Mouse (Mus musculus): ENCODE results near the gene Lsm4. TPM values are rescaled to one million over a fixed set of nuclear protein-coding genes. Genes with fewer than 3 reads are reported as not detected.
A peak's percentile ranks its signal among the peaks of the same experiment; 100 is the strongest.

The Lsm4 gene
- total RNA-seq, 2 experiments from 2014 or later, result 65.4 to 70.3 TPM

DNA sequence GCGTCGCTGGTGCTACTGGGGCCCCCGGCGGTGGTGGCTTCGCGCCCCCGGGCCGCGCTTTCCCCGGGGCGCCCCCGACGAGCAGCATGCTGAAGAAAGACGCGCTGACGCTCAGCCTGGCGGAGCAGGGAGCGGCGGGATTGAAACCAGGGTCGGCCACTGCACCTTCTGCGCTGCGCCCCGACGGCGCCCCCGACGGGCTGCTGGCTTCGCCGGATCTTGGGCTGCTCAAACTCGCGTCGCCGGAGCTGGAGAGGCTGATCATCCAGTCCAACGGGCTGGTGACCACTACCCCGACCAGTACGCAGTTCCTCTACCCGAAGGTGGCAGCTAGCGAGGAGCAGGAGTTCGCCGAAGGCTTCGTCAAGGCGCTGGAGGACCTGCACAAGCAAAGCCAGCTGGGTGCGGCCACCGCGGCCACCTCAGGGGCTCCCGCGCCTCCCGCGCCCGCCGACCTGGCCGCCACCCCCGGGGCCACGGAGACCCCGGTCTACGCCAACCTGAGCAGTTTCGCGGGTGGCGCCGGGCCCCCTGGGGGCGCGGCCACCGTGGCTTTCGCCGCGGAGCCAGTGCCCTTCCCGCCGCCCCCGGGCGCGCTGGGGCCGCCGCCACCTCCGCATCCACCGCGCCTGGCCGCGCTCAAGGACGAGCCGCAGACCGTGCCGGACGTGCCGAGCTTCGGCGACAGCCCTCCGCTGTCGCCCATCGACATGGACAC, 26.2 kb downstream of the Lsm4 start:
- DNase-seq (ENCODE audit: low spot score), result peak; percentile 52

DNA sequence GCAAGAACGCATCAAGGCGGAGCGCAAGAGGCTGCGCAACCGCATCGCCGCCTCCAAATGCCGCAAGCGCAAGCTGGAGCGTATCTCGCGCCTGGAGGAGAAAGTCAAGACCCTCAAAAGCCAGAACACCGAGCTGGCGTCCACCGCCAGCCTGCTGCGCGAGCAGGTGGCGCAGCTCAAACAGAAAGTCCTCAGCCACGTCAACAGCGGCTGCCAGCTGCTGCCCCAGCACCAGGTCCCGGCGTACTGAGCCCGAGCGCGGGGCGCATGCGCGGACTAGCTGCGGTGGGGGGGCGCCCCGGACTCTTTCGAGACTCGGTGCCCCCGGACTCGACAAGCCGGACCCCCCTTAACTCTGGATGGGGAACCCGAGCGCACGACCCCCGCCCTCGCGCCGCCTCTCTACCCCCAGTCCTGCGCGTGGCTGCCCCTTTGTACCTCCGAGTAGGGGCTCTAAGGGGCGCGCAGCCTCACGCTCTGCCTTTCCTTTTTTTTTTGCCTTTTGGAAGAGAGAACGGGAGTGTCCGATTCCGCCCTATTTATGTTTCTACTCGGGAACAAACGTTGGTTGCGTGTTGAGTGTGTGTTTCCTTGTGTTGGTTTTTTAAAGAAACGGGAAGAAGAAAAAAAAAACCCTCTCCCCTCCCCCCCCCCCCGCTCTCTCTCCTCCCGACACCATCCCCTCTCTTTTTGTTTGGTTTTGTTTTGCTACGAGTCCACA, 26.9 kb downstream of the Lsm4 start:
- peak; percentile 78 for DNase-seq (ENCODE audit: low spot score)

DNA sequence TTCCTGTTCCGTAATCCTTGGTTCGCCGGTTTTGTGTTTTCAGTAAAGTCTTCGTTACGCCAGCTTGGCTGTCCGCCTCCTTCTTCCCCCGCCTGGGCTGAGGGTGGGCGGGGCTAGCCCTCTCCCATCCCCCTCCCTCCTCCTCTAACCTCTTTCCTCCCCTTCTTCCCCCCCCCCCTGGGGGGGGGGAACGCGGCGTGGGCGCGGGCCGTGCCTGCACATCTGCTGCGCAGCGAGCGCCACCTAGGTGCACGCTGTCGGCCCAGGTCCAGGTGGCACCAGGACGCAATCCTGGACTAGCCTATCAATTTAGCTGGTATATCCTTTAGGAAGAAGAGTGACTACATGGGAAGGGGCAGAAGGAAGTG, 27.5 kb downstream of the Lsm4 start:
- peak; percentile 93 for DNase-seq (ENCODE audit: low spot score)

DNA sequence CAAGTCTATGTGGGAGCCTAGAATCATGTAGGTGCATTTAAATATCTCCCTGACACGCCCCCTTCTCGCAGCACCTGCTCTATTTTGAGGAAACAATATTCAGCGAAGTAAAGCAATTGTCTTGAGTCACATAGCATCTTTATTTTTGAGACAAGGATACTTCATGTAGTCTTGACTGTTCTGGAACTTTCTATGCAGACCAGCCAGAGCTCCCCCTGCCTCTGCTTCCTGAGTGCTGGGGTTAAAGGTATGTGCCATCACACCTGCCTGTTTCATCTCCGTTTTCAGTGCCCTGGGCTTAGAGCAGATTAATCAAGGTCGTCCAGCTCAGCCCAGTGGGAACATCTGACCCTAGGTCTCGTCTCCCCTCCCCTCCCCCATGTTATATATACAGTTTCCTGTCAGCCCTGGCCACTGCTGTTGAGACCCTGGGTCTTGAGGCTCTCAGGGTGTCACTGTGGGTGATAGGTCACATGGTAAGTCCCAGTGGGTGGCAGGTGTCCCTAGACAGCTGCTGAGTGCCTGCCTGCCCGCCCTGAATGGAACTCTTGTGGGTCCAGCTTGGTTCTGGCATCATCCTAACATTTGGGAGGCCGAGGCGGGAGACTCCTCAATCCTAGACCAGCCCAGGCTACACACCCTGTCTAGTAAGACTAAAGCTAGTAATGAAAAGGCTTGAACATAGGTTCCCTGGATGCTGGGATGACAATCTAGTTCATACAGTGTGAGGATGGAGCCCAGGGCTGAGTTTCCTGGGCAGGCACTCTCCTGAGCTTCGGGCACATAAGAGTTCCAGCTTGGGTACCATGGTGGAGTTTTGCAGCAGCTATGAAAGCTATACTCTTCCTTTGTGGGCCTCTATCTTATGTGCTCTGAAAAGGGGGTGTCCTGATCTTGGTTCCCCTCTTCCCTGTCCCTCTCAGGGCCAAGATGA, 28.3 kb downstream of the Lsm4 start:
- DNase-seq (ENCODE audit: low spot score), result no peak

DNA sequence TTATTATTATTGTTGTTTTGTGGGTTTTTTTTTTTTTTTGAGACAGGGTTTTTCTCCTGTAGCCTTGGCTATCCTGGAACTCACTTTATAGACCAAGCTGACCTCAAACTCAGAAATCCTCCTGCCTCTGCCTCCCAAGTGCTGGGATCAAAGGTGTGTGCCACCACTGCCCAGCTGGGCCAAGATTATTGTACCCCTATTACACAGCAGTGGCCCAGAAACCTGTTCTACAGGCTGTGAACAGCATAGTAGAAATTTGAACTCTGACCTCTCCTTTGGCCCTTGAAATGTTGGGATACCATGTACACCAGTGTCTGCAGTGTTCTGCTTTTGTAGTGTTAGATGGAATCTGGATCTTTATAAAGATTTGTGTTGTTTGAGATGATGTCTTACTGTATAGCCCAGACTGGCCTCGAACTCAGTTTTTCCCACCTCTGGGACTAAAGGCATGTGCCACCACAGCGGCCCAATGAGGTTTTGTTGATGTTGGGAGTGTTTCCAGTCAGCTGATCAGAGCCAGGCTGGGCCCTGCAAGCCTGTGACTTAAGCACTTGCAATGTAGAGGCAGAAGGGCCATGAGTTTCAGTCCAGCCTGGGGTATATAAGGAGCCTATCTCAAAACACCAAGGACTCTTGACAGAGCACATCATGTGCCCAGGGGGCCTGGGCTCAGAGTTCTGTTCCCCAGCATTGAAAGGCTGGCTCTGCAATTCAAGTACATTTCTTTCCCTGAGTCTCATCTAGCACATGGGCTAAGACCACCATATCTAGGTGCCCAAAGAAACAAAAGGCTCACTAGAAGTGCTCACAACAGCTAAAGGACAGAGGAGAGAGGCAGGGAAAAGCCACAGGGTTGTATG, 29.2 kb downstream of the Lsm4 start:
- DNase-seq (ENCODE audit: low spot score), result no peak

DNA sequence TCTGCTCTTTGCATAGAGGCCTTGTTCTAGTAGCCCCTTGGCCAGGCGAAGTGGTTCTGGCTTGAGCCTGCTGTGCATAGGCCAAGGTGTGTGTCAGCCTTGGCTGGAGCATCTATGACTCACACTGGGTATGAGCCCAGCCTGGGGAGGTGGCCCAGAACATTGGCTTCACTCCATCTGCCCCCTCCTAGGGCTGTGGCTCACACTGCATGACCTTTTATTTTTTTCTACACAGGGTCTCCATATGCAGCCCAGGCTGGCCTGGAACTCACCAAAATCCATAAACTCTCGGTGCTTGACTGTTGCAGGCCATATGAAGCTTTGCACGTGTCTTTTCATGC, 29.8 kb downstream of the Lsm4 start:
- peak; percentile 91 for DNase-seq (ENCODE audit: low spot score)

DNA sequence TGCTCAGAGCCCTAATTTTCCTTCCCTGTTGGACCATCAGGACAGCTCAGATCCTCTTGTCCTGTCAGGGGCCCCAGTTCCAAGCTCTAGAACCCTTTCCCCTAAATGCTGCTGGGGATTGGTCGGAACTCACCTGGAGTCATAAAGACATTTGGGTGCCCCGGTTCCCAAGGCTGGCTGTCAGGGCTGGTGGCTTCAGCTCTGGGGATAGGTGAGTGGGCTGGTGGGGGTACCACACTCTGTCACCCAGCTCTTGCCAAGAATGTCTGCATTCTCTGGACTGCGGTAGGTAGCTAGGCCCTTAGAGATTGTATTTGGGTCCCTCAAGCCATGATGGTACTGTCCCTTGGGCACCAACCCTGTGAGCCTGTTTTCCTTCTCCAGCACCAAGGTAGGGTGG, 30.2 kb downstream of the Lsm4 start, which contains the start of gene Iqcn:
Gene Iqcn (plus strand): TSS at position 171 of the 400 bp plus-strand sequence.
- DNase-seq (ENCODE audit: low spot score), result no peak

DNA sequence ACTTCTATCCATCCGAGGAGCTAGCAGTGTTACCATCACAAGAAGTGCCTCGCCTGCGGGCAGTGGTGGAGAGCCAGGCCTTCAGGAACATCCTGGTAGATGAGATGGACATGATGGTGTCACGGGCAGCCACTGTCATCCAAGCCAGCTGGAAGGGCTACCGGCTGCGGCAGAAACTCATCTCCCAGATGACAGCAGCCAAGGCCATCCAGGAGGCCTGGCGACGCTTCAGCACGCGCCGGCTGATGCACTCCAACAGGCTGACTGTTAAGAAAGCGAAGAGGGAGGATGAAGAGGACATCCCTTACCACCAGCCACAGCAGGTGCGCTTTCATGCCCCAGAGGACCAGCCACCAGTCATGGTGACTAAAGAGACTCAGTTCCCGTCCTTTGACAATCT, 35.2 kb downstream of the Lsm4 start:
- peak; percentile 65 for DNase-seq (ENCODE audit: low spot score)

DNA sequence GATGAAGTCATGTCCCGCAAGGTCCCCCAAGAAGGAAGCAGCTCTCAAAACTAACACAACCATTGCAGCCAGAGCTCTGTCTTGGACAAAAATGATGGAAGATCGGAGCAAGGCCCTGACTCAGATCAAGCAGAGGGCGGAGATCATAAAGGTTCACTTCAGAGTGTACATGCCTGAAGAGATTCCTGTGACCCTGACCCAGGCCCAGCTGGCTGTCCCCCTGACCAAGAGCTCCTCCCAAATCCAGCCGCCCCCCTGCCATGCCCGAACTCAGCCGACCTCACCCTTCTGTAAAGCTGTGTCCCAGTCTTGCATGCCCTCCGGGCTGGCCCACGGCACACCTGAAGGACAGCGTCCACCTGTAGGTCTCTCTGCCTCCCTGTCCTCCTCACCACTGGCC, 36.7 kb downstream of the Lsm4 start:
- no peak for DNase-seq (ENCODE audit: low spot score)

DNA sequence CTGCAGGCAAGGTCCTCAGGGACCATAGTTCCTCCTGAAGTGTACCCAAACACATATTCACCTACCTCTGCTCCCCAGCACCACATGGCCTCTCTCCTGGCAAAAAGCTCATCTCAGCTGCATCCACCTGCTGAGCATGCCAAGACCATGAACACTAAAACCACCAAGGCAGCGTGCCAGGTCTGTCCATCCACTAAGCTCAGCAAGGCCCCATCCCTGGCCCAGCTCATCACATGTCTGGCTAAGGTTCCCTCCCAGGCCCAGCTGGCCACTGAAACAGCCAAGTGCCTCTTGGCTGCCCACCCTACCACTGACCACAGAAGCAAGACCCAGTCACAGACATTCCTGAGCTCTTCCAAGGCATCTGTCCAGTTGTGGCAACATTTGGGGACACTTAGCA, 37.2 kb downstream of the Lsm4 start:
- DNase-seq (ENCODE audit: low spot score), result peak; percentile 68

DNA sequence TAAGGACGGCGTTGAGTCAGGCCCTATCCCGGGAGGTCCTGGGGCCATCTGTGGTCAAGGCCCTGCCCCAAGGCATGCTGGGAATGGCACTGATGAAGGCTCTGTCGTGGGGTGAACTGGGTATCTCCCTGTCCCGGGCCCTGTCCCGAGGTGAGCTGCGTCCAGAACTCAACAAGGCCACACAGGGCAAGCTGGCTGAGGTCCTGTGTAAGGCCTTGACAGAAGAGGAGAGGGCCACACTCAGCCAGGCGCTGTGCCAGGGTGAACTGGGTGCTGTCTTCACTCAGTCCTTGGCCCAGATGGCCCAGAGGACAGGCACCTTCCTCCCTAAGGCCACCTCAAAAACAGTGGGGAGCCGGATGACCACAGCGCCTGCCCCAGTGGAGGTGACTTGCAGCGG, 38.0 kb downstream of the Lsm4 start:
- DNase-seq (ENCODE audit: low spot score), result no peak

DNA sequence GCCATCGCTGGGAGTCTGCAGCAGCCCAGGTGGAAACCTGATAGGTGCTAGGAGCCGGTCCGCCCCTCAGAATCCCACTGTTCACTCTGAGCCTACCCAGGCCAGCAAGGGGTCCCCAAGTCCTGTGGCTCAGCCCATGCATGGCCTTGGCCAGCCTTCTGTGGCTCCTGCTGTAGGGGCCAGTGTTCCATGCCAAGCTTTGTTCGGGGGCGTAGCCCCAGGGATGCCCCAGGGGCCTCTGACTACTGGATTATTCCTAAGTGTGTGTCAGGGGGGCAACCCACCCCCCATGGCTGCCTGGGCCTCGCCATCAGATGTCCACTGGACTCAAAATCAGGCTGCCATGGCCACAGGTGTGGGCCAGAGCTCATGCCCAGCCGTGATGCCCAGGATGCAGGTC, 40.9 kb downstream of the Lsm4 start:
- DNase-seq (ENCODE audit: low spot score), result no peak

DNA sequence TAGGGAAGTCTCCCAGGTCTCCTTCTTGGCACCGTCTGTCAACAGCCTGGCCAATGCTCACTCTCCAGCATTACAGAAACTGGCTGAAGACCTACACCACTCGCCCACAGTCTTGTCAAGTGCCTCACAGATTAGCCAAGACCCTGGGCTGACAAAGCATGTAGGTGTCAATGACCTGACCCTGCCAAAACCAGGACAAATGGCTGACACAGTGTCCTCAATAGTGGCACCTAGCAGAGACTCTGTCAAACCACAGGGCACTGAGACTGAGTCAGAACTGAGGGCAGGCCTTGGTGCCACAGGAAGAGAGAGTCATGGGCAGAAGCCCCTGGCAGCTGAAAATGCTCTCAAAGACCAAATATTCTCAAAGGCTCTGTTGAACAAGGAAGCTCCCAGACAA, 42.0 kb downstream of the Lsm4 start:
- no peak for DNase-seq (ENCODE audit: low spot score)

DNA sequence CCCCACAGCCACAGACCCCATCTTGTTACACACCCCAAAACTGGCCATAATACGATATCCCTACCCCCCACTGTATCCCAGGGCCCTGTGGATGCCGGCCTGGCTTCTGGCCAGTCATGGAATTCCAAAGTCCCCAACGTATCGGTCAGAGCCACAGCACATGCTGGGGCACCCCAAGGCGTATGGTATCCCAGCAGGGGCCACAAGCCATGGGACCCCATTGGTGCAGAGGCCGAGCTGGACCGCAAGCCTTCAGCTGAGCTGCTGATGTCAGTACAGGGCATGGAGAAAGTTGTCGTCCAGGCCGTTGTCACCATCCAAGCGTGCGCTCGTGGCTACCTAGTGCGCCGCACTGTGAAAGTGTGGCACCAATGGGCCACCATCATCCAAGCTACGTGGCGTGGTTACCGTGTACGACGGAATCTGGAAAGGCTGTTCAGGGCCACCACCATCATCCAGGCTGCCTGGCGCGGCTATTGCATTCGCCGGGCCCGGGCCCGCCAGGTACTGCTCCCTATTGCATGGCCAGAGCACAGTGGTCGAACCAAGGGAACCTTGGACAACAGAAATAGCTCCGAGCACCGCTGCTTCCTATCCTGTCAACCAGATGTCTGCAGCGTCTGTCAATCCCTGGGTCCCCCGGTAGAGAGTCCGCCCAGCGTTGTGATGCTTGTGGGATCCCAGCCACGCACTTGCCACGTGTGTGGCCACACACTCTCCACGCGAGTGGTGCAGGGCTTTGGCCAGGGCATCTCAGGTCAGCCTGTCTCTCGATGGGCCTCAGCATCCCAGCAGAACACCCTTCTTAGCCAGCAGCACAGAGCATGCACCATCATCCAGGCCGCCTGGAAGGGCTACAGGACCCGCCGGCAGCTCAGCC, 43.7 kb downstream of the Lsm4 start:
- no peak for DNase-seq (ENCODE audit: low spot score)

DNA sequence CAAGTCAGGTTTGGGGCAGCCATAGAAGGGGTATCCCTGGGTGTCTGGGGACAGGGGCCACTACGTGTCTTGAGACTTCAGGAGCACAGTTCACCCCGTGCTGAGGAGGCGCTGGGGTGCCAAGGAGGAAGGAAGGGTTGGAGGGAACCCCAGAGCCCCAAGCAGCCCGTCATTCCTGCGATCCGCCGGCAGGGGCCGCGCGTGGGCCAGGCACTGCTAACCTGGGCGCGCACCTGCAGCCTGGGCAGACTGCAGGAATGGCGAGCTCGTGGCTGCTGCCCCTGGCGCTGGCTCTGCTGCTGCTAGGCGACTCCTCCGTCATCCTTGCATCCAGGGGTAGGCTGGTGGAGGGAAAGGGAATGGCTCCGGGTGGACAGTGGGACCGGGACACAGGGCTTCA, 45.2 kb downstream of the Lsm4 start, which contains the start of gene Gm3336:
Gene Gm3336 (plus strand): TSS at position 247 of the 400 bp plus-strand sequence.
- no peak for DNase-seq (ENCODE audit: low spot score)

DNA sequence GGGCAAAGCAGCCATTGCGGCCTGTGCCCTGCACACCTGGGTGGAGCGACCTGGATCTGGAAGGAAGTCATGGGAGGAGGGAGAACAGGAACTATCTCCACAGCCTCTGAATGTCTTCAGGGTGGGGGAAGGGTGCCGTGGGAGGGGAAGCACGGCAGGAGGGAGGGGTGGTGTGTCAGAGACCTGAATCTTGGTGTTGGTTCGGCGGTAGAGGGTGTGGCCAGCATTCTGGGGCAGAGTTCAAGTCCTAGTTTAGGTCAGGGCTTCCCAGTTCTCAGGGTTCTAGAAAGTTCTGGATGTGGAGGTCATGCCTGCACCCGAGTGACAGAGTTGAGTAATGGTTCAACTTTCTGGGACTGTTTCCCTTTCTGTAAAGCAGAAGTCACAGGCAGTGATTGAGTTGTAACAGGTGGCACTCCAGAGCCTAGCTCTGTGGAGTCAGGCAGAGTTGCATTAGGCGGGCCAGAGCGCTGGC, 46.8 kb downstream of the Lsm4 start:
- DNase-seq (ENCODE audit: low spot score), result no peak

DNA sequence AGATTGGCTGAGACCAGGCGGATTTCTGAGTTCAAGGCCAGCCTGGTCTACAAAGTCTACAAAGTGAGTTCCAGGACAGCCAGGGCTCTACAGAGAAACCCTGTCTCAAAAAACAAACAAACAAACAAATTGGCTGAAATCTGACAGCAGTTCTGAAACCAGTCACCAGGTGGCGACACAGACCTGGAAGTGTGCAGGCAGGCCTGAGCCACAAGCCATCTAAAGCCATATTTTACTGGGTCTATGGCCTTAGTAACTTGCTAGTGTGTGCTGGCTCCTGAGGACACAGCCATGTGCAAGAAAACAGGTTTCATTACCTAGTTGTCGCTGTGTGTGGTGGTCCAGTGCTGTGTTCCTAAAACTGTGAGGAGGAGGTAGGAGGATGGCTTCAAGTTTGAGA, 47.7 kb downstream of the Lsm4 start:
- peak; percentile 85 for DNase-seq (ENCODE audit: low spot score)

DNA sequence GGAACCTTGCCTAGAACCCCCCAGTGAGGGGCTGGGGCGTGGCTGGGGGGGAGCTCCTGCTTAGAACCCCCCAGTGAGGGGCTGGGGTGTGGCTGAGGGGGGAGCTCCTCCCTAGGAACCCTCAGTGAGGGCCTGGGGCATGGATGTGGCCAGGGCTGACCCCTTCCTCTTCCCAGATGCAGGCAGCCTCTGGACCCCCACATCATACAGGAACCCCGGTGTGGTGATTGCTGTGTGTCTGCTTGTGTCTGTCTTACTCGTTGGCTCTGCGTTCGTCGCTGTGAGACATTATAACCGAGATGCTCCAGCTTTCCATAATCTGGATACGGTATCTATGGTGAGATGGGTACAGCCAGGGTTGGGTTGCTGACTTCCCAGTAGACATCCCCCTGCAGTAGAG, 48.6 kb downstream of the Lsm4 start:
- no peak for DNase-seq (ENCODE audit: low spot score)

DNA sequence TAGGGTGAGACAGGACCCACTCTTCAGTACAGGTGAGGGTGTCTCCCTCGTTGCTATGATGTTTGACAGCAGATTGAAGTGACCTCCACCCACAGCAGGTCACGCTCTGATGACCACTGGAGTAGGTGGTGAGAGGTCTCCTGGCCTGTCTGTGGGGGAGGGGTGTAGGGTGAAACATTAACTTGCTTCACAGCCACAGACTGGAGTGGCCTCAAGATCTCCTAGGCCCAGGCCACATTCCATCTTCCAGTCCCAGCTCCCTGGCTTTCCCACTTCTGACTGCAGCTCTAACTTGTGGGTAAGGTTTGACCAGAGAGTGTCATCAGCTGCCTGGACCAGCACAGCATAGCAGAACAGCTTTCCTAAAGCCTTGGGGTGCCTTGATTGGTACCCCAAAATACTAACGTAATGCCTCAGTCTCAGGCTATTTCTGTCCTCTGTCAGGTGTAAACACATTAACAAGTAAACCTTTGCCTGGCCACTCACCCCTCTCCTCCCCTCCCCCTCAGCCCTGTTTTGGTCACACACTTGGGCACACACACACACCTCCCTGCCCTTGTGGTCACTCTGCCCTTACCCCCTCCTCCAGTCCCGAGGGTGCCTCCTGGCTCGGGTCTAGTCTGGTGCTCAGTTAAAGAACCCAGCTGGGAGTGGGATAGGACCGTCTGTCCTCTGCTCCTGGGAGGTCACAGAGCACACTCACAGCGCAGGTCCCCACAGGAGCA, 50.6 kb downstream of the Lsm4 start, which contains the start of gene Pde4c:
Gene Pde4c (plus strand): TSS at position 235 of the 725 bp plus-strand sequence.
- no peak for DNase-seq (ENCODE audit: low spot score)
